Mouse (Mus musculus) lung, embryonic 16.5 days (tissue): ENCODE results near the gene Atxn1. TPM values are rescaled to one million over a fixed set of nuclear protein-coding genes. Genes with fewer than 3 reads are reported as not detected.

Experiments used
- ATAC-seq: fragments of 200-750 bp; cut with Nextera tagmentation; 2 replicates; pipeline ENCODE4 v1.8.0; 2017; ENCODE audit warnings: low read depth, mild to moderate bottlenecking, moderate library complexity
- H3K27ac ChIP-seq: fragments of 300-500 bp; sonication (generic); 2 replicates; pipeline ENCODE4 v1.5.1; 2014; ENCODE audit warnings: mild to moderate bottlenecking, control low read depth, low read length
- H3K27me3 ChIP-seq: fragments of 300-500 bp; sonication (generic); 2 replicates; pipeline ENCODE4 v1.6.1; 2014; ENCODE audit warnings: low read depth, low read length, mixed read lengths; ENCODE audit not compliant: control insufficient read depth, insufficient read depth
- H3K36me3 ChIP-seq: fragments of 300-500 bp; sonication (generic); 2 replicates; pipeline ENCODE4 v1.6.1; 2014; ENCODE audit warnings: low read length; ENCODE audit not compliant: control insufficient read depth, insufficient read depth
- H3K4me1 ChIP-seq: fragments of 300-500 bp; sonication (generic); replicated peaks from 2 replicates; pipeline ENCODE4 v1.6.1; 2014; ENCODE audit warnings: low read length, mixed read lengths; ENCODE audit not compliant: control insufficient read depth, insufficient read depth
- H3K4me2 ChIP-seq: fragments of 300-500 bp; sonication (generic); 2 replicates; pipeline ENCODE4 v1.6.1; 2014; ENCODE audit warnings: low read depth, low read length, control low read depth
- H3K4me3 ChIP-seq: fragments of 300-500 bp; sonication (generic); 2 replicates; pipeline ENCODE4 v1.5.1; 2014; ENCODE audit warnings: mild to moderate bottlenecking, low read length, control low read depth
- H3K9ac ChIP-seq: fragments of 300-500 bp; sonication (generic); 2 replicates; pipeline ENCODE4 v1.6.1; 2014; ENCODE audit warnings: low read length, control low read depth
- H3K9me3 ChIP-seq: fragments of 300-500 bp; sonication (generic); 2 replicates; pipeline ENCODE4 v1.6.1; 2016; ENCODE audit warnings: low read length; ENCODE audit not compliant: control insufficient read depth
- WGBS: fragments of 180-500 bp; shearing (Covaris S2); extraction: QIAGEN DNeasy Blood & Tissue Kit; methylation state at CpG from one replicate; pipeline ENCODE4 v1.1.7; 2014; 5-methylcytosine and 5-hydroxymethylcytosine counted together
- polyA plus RNA-seq: library from polyadenylated mRNA; unstranded; fragments of >200 nt; fragmentation: Nextera tagmentation; extraction: Ambion mirVana; gene quantifications from 2 replicates; pipeline ENCODE4 v1.2.1, GENCODE M21; 2015

Atxn1 gene
- polyA plus RNA-seq, 1 experiment from 2014 or later: 8.3 TPM

- Histone ChIP-seq H3K4me1 (peaks cover 6% of the 10 kb centered on the region; the same call in 1 of the 2 replicates), H3K4me2 (no peak overlapping the region), H3K9me3 (no peaks in the 10 kb centered on the region), H3K27ac (no peak overlapping the region), H3K36me3 (no peaks in the 10 kb centered on the region), H3K9ac (no peak overlapping the region), H3K27me3 (no peaks in the 10 kb centered on the region), H3K4me3 (no peak overlapping the region)
- ATAC-seq: no peak
- 66% methylated on average over 5 of the region's 5 CpGs for WGBS
Measured at GRCm38 (mm10) chr13:45938083-45938482, 26.7 kb downstream of the Atxn1 start.

GRCm38 (mm10) chr13:45936765-45937164 lies 28.0 kb downstream of the Atxn1 start:
- ATAC-seq: no peak
- H3K4me1 ChIP-seq: peaks cover 6% of the 10 kb centered on the region; the same call in 1 of the 2 replicates
- H3K9ac ChIP-seq: no peak overlapping the region
- no peak overlapping the region for H3K4me2 ChIP-seq
- no peaks in the 10 kb centered on the region for H3K36me3 ChIP-seq
- H3K4me3 ChIP-seq: no peak overlapping the region
- 0 out of 2 replicates have a peak, but pooled peaks cover 2% of the 10 kb centered on the region for H3K9me3 ChIP-seq
- H3K27ac ChIP-seq: no peak overlapping the region
- no peaks in the 10 kb centered on the region for H3K27me3 ChIP-seq

DNA sequence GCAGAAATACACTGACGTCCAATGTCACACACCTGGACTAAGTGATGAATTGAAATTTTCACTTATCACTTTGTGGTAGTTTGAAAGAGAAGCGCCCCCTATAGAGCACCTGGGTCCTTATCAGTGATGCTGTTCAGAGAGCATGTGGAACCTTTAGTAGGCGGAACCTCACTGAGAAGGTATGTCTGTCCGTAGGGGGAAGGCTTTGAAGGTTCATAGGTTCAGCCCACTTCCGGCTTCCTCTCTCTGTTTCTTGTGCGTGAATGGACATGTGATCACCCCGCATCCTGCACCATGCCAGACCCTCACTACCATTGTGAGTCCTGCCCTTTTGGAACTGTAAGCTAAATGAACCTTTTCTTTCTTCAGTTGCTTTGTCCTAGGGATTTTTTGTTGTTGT lies 29.0 kb downstream of the Atxn1 start:
- no peak overlapping the region for H3K27ac ChIP-seq
- WGBS: 76% methylated on average over 7 of the region's 7 CpGs
- ATAC-seq: no peak
- peaks cover 5% of the 10 kb centered on the region; the same call in 1 of the 2 replicates for H3K4me1 ChIP-seq
- H3K4me3 ChIP-seq: no peak overlapping the region
- H3K4me2 ChIP-seq: no peak overlapping the region
- no peaks in the 10 kb centered on the region for H3K27me3 ChIP-seq
- H3K36me3 ChIP-seq: no peaks in the 10 kb centered on the region
- no peak overlapping the region for H3K9ac ChIP-seq
- H3K9me3 ChIP-seq: 0 out of 2 replicates have a peak, but pooled peaks cover 3% of the 10 kb centered on the region

- H3K4me2 ChIP-seq: no peak overlapping the region
- H3K9me3 ChIP-seq: 0 out of 2 replicates have a peak, but pooled peaks cover 3% of the 10 kb centered on the region
- no peak overlapping the region for H3K27ac ChIP-seq
- 44% methylated on average over 6 of the region's 6 CpGs for WGBS
- no peaks in the 10 kb centered on the region for H3K36me3 ChIP-seq
- H3K9ac ChIP-seq: no peak overlapping the region
- ATAC-seq: no peak
- H3K27me3 ChIP-seq: no peaks in the 10 kb centered on the region
- H3K4me3 ChIP-seq: no peak overlapping the region
- H3K4me1 ChIP-seq: no peaks in the 10 kb centered on the region; the same call in 1 of the 2 replicates
Measured at GRCm38 (mm10) chr13:45934841-45935240, 30.0 kb downstream of the Atxn1 start.

DNA sequence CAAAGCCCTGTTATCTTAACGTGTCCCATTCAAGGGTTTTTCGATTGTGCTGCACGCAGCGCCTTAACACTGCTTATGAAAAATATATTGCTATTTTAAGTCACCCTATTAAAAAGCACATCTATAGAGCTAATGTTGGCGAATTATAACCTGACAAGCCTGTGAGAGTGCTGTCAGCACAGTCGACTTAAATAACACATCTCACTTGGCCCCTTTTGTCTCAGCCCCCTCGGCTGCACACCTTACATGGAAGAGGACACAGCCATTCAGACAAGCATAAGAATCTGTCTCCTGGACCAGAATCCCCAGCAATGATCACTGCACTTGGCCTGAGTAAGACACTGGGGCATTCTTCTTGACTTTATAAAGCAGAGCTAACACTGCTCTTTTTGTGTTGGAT lies 30.7 kb downstream of the Atxn1 start:
- ATAC-seq: no peak
- no peak overlapping the region for H3K4me2 ChIP-seq
- H3K36me3 ChIP-seq: no peaks in the 10 kb centered on the region
- H3K9ac ChIP-seq: no peak overlapping the region
- H3K27me3 ChIP-seq: no peaks in the 10 kb centered on the region
- H3K27ac ChIP-seq: no peak overlapping the region
- 0 out of 2 replicates have a peak, but pooled peaks cover 3% of the 10 kb centered on the region for H3K9me3 ChIP-seq
- no peak overlapping the region for H3K4me3 ChIP-seq
- H3K4me1 ChIP-seq: no peaks in the 10 kb centered on the region; the same call in 1 of the 2 replicates
- WGBS: 64% methylated on average over 7 of the region's 7 CpGs

GRCm38 (mm10) chr13:45932491-45932921 lies 32.3 kb downstream of the Atxn1 start:
- WGBS: 56% methylated on average over 8 of the region's 8 CpGs
- no peak overlapping the region for H3K4me2 ChIP-seq

GRCm38 (mm10) chr13:45931891-45932290 lies 32.9 kb downstream of the Atxn1 start:
- Histone ChIP-seq H3K9me3 (0 out of 2 replicates have a peak, but pooled peaks cover 3% of the 10 kb centered on the region), H3K27ac (no peak overlapping the region), H3K4me2 (no peak overlapping the region), H3K4me1 (no peaks in the 10 kb centered on the region; the same call in 1 of the 2 replicates), H3K36me3 (no peaks in the 10 kb centered on the region), H3K4me3 (no peak overlapping the region), H3K9ac (no peak overlapping the region), H3K27me3 (no peaks in the 10 kb centered on the region)
- WGBS: 56% methylated on average over 1 of the region's 1 CpGs
- ATAC-seq: no peak

More at GRCm38 (mm10) chr13:45932491-45932921, 32.3 kb downstream of the Atxn1 start:
- Histone ChIP-seq H3K9ac (no peak overlapping the region), H3K27me3 (no peaks in the 10 kb centered on the region), H3K9me3 (0 out of 2 replicates have a peak, but pooled peaks cover 3% of the 10 kb centered on the region), H3K36me3 (no peaks in the 10 kb centered on the region), H3K27ac (no peak overlapping the region), H3K4me1 (no peaks in the 10 kb centered on the region; the same call in 1 of the 2 replicates), H3K4me3 (no peak overlapping the region)
- ATAC-seq: no peak

DNA sequence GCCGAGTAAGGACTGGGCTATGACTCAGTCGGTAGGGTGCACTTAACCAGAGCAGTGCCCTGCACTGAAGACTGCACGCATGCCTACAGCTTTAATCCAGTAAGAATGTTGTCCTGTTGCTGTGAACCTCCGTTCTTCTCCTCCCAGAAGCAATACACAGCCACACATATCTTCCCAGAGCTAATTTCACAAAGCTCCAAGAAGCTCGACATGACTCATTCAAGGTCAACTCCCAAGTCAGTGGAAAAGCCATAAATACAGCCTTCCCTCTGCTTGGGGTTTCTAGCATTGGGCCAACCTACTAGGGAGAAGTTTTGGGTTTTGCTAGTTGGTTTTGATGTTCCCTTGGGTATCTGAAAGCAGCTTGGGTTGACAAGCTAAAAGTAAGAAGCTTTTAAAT lies 33.6 kb downstream of the Atxn1 start:
- H3K27ac ChIP-seq: no peak overlapping the region
- 92% methylated on average over 5 of the region's 5 CpGs for WGBS
- ATAC-seq: no peak

DNA sequence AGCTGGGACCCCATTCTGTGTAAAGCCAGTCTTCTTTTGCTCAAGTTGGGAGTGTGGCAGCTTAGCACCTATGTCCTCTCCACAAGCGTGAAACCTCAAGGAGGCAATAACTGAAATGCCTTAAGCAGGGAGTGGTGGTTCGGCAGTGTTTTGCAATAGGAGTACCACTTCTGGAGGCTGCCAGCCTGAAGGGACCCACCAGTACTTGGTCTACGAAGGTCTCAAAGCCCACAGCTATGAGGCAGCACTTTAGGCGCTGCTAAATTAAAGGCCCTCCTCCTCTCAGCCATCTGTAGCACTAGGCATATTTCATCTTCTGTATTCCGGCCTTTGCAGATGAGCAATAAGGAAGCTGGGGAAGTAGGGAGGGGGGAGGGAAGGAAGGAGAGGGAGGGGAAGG lies 35.1 kb downstream of the Atxn1 start:
- Histone ChIP-seq H3K4me3 (no peak overlapping the region), H3K4me2 (no peak overlapping the region), H3K27ac (0 out of 2 replicates have a peak overlapping the region, but pooled peaks have one; percentile 14), H3K4me1 (no peaks in the 10 kb centered on the region; the same call in 1 of the 2 replicates), H3K27me3 (no peaks in the 10 kb centered on the region), H3K9ac (no peak overlapping the region), H3K36me3 (no peaks in the 10 kb centered on the region), H3K9me3 (0 out of 2 replicates have a peak, but pooled peaks cover 3% of the 10 kb centered on the region)
- ATAC-seq: peak; percentile 86
- 49% methylated on average over 5 of the region's 5 CpGs for WGBS

More for the DNA sequence above, 33.6 kb downstream of the Atxn1 start:
- Histone ChIP-seq H3K27me3 (no peaks in the 10 kb centered on the region), H3K4me2 (no peak overlapping the region), H3K4me3 (no peak overlapping the region), H3K9ac (no peak overlapping the region), H3K9me3 (0 out of 2 replicates have a peak, but pooled peaks cover 3% of the 10 kb centered on the region), H3K36me3 (no peaks in the 10 kb centered on the region), H3K4me1 (no peaks in the 10 kb centered on the region; the same call in 1 of the 2 replicates)
